Mouse (Mus musculus): ENCODE results near the gene Mlx. TPM values are rescaled to one million over a fixed set of nuclear protein-coding genes. Genes with fewer than 3 reads are reported as not detected.

Mlx gene
- 10 to 100 TPM; 44.8 to 49.5 TPM for total RNA-seq (2023)

DNA sequence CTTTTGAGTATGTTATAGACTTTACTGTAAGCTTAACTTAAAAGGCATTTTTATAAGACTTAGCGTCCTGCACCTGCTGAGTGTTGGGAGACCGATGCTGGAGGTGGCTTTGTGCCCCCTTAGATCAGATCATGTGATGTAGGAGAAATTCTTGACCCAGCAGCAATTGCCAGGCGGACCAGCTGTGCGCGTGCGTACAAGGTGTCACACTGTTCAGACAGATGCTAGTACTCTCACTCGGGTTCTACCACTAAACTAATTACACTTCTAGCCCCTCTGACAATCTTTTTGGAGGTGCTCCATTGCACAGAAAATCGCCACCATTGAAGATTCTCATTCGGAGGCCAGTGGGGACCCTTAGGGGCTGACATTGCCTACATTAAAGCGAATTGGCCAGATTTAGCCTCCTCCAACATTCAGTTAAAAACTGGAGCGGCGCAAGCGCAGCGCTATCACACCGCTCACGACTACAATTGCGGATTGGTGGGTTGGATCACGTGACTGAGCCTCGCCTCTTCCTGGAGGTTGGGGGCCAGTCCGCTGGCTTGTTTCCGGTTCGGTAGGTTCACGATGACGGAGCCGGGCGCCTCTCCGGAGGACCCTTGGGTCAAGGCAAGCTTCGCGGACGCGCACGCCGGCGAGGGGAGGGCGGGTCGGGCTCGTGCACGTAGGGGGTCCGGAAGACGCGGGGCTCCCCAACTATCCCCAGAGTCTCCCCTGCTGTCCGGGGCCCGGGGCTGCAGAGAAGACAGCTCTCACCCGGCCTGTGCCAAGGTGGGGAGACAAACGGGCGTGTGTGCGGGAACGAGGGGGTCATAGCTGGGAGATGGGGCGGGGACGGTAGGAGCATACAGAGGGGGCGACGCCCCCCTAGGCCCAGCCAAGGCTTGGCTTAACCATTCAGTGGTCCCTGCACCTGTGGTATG, at the start of gene Mlx:
TSS of gene Mlx (plus strand) at position 522 of the 926 bp plus-strand sequence.

DNA sequence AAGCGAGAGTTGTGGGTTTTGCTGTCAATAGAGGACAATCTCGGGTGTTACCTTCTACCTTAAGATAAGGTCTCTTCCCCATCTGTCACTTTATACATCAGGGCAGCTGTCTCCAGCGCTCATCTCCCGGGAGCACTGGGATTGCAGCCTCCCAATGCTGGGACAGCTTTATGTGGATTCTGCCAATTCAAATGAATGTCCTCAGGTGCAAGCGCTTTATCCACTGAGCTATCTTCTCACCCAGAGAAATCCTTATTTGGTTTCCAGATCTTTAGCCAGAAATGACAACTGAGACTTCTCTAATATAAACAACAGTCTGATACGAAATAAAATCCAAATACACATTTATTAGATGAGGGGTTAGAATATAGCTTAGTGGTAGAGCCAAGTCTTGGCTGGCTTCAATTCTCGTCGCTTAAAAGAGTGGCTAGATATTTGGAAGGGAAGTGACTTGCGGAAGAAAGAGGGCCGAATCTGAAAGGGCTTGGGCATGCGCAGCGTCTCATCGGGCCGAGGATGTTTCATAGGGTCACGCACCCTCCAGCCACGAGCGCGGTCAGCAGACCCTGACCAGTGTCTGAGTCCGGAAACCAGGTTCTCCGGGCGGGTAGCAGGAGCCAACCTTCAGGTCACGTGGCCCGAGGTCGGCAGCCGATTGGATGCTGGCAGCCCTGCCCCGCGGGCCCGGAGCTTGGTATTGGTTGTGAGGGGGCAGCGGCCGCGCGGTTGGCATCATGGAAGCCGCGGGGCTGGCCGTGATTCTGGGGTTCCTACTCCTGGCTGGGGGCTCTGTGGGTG, 17.5 kb upstream of the Mlx start, which contains the start of gene Naglu:
TSS of gene Naglu (plus strand) at position 622 of the 798 bp plus-strand sequence.

DNA sequence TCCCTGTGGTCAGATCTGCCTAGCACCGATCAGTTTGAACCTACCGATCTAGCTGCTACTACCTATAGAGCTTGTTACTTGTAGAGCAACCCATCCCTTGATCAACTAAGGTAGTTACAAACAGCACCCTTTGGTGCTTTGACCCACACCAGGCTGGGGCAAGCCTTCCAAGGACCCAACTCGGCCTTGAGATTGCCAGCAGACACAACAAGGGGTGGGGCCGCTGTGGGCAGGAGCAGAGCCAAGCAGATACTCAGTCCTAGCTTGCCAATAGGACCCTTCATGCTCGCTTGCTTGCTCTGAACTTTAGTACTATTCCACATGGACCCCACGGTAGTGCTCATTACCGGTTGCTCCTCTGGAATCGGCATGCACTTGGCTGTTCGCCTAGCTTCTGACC, 9.0 kb upstream of the Mlx start, which contains the start of gene Hsd17b1:
TSS of gene Hsd17b1 (plus strand) at position 291 of the 400 bp plus-strand sequence.

DNA sequence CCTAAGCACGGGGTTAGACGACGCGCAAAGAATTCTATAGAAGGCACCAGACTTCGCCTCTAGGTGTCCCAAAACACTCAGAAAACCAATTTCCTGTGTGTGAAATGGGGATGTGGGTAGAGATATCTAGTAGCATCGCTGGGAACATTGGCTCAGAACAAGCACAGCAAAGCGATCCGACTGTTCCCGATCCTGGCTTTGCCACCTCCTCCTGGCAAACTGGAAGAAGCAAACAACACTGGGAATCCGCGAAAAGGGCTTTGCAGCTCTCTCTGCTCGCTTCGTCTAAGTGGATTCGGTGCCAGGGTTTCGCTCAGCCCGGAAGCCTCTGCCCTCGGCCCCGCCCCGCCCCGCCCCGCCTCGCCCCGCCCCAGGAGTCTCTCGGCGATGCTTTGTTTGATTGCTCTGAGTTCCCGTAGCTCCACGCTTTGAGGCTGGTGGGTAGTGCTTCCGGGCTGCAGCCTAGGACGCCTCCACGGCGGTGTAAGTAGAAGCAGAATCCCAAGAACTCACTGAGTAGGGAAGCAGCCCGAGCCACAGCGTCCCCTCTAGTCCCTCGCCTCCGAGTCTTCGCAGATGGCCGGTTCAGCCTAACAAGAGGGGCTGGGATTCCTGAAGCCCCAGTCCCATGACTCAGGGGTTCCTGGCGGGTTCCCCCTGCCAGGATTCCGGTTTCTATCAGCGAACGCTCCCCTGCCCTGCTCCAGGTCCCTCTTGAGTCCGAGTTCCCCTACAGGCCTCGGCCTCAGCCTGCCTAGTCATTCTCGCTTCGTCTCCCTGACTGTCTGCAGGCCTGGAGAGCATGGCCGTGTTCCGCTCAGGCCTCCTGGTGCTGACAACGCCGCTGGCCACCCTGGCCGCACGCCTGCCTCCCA, 4.6 kb upstream of the Mlx start, which contains the start of gene Coasy:
TSS of gene Coasy (plus strand) at position 358 of the 875 bp plus-strand sequence.

DNA sequence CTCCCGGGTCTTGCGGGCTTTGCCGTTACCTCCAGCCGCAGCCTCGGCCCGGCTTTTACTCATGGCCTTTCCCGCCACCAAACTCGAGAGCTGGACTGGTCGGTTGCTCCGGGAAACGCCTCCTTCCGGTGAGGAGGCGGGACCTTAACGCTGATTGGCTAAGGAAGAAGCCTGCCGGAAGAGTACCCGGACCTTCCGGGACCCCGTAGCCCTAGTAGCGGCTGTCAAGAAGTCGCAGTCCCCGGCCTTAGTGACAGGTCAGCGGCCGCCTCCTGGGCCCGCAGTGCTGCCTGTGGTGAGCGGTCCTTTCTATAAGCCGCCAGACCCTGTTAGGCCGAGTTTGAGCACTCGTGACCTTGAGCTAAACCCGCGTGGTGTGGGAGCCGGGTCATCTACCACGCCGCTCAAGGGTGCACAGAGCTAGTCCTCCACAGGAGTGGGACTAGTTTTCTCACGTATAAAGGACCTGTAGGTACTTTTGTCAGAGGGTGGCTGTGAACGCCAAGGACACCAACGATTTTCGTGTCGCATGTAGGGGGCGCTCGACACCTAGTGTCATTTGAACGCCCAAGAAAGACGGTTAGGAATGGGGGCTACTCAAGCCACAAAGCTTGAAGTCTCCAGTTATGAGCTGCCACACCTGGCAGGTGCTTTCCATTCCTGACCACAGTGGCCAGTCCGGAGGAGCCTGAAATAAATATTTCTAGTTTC, 8.4 kb downstream of the Mlx start, which contains the start of gene Psmc3ip:
TSS of gene Psmc3ip (minus strand) at position 123 of the 711 bp plus-strand sequence.

DNA sequence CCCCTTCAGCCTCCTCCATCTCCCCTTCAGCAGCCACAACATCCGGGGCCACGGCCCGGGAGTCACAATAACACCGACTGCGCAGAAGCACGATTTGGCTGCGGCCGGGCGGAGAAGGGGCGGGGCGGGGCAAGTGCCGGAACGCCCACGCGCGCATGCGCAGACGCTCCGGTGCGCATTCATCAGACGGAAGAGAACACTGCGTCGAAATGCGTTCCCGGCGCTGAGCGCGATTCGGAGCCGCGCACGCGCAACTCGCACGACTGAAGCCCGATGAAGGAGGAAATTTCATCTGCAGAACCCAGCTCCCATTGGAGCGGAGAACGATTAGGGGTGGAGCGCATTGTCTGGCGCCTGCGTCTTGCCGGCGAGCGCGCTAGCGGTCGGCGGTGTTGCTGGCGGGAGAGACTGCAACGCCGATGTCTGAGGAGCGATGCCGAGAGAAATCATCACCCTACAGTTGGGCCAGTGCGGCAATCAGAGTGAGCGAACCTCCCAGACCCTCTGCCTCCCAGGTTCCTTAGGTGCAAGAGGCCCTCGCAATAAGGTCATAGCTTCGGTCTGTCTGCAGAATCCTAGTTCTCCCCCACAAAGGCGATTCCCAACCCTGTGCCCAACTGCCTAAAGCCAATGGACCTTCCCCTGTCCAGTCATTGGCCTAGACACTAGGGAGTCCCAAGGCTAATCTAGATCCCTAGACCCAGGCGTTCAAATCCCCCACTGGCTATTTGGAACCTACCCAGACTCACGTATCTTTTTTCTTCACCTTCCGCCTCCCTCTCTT, 32.9 kb downstream of the Mlx start, which contains the start of the genes Retreg3 and Tubg1:
TSS of gene Retreg3 (minus strand) at position 133 of the 784 bp plus-strand sequence.
TSS of gene Tubg1 (plus strand) at position 178 of the 784 bp plus-strand sequence.

Other genes starting within 250 kb of the Mlx start
- gene Stat5b, start 236.6 kb upstream of the Mlx start, total RNA-seq (2023), result 10 to 100 TPM; 84.9 to 98.5 TPM
- gene Stat5a, start 227.9 kb upstream of the Mlx start, total RNA-seq (2023), result 10 to 100 TPM; 30.3 to 36.4 TPM
- 100 to 1,000 TPM; 207 to 249 TPM for gene Stat3, start 147.7 kb upstream of the Mlx start, total RNA-seq (2023)
- under 1 TPM; 0.46 to 0.77 TPM for gene Cavin1, start 116.4 kb upstream of the Mlx start, total RNA-seq (2023)
- 100 to 1,000 TPM in 1 of 2 experiments, 10 to 100 TPM in 1; 91.3 to 101 TPM for gene Atp6v0a1, start 77.8 kb upstream of the Mlx start, total RNA-seq (2023)
- 1 to 10 TPM; 7.5 to 8.9 TPM for gene Naglu, start 17.3 kb upstream of the Mlx start, total RNA-seq (2023)
- gene Hsd17b1, start 8.9 kb upstream of the Mlx start, total RNA-seq (2023), result 1 to 10 TPM in 1 of 2 experiments, under 1 TPM in 1; 0.59 to 1.1 TPM
- gene Coasy, start 4.7 kb upstream of the Mlx start, total RNA-seq (2023), result 10 to 100 TPM; 13.1 to 15.3 TPM
- 1 to 10 TPM; 6.7 to 8.6 TPM for gene Psmc3ip, start 8.2 kb downstream of the Mlx start, total RNA-seq (2023)
- 10 to 100 TPM; 29.7 to 32.7 TPM for gene Retreg3, start 32.6 kb downstream of the Mlx start, total RNA-seq (2023)
- 10 to 100 TPM; 17.5 to 20.9 TPM for gene Tubg1, start 32.7 kb downstream of the Mlx start, total RNA-seq (2023)
- gene Tubg2, start 68.6 kb downstream of the Mlx start, total RNA-seq (2023), result 1 to 10 TPM; 1.8 to 2.7 TPM
- gene Cntnap1, start 83.2 kb downstream of the Mlx start, total RNA-seq (2023), result under 1 TPM; 0.64 to 0.99 TPM
- gene Plekhh3, start 84.1 kb downstream of the Mlx start, total RNA-seq (2023), result 1 to 10 TPM; 2.9 to 3.2 TPM
- gene Ccr10, start 88.2 kb downstream of the Mlx start, total RNA-seq (2023), result under 1 TPM; 0.77 to 0.83 TPM
- gene Ezh1, start 139.2 kb downstream of the Mlx start, total RNA-seq (2023), result 10 to 100 TPM; 40.5 to 48.5 TPM
- gene Ramp2, start 158.8 kb downstream of the Mlx start, total RNA-seq (2023), result not detected
- gene Vps25, start 166.4 kb downstream of the Mlx start, total RNA-seq (2023), result 10 to 100 TPM; 59.3 to 60.8 TPM
- 1 to 10 TPM in 1 of 2 experiments, under 1 TPM in 1; 0.93 to 1.4 TPM for gene Wnk4, start 173.3 kb downstream of the Mlx start, total RNA-seq (2023)
- 1 to 10 TPM; 1.1 TPM for gene Cntd1, start 191.7 kb downstream of the Mlx start, total RNA-seq (2023)
- gene Coa3, start 191.8 kb downstream of the Mlx start, total RNA-seq (2023), result 10 to 100 TPM; 28.9 to 32.6 TPM
- gene Becn1, start 215.0 kb downstream of the Mlx start, total RNA-seq (2023), result 100 to 1,000 TPM; 134 to 148 TPM
- 10 to 100 TPM; 71.5 to 76.8 TPM for gene Psme3, start 228.9 kb downstream of the Mlx start, total RNA-seq (2023)
- 1 to 10 TPM; 3.7 to 4.9 TPM for gene Aoc2, start 237.8 kb downstream of the Mlx start, total RNA-seq (2023)
- under 1 TPM; 0.13 to 0.18 TPM for gene Aoc3, start 243.3 kb downstream of the Mlx start, total RNA-seq (2023)